28 mouse cellular contexts compared by ENCODE assay signal in genomic region chrX:151066071-151066666, GRCm38 (mm10). TPM values are rescaled to one million over a fixed set of nuclear protein-coding genes. Genes with fewer than 3 reads are reported as not detected.
DNase-seq lines count a peak whose midpoint lies in the region; ATAC-seq and TF ChIP-seq lines count a peak whose summit lies in the region.
"Had no signal": no experiment of that assay in that cellular context is flagged by ENCODE, and none has a peak within 500 bp of the region (broad histone marks: within the 10 kb centered on the region; RNA-seq: fewer than 3 reads in every experiment).

No protein-coding gene starts in this region.

- H3K9me3 ChIP-seq in MEL (replicated peaks; ENCODE audit: insufficient read depth, low read length), result no peaks in the 10 kb centered on the region
- no peaks in the 10 kb centered on the region for H3K9me3 ChIP-seq in hindbrain, embryonic 13.5 days
- H3K9me3 ChIP-seq: embryonic facial prominence, embryonic 12.5 days; hindbrain, embryonic 10.5 days; liver, embryonic 15.5 days; neural tube, embryonic 15.5 days had no signal

- 91% methylated on average over 7 of the region's 7 CpGs for WGBS in hindbrain, embryonic 13.5 days

- peaks cover 0 to 5% of the 10 kb centered on the region in 2 experiments; a peak in 2 of 4 replicates for H3K36me3 ChIP-seq in MEL (ENCODE audit: control insufficient read depth in 1 of 2, insufficient read depth in 2 of 2, low read length in 2 of 2)
- peaks cover 33% of the 10 kb centered on the region for H3K36me3 ChIP-seq in hindbrain, embryonic 13.5 days
- H3K36me3 ChIP-seq: liver, embryonic 15.5 days had no signal

- TF ChIP-seq EP300 in MEL (IDR thresholded peaks at IDR 0.05; ENCODE audit: low read depth in 1 of 2, low read length in 2 of 2), result peak; percentile 9 to 67; a peak in 2 of 4 replicates

- no peak overlapping the region for H3K9ac ChIP-seq in MEL (ENCODE audit: control insufficient read depth, low read depth, low read length, poor library complexity, severe bottlenecking)
- no peak overlapping the region for H3K9ac ChIP-seq in hindbrain, embryonic 13.5 days
- H3K9ac ChIP-seq: embryonic facial prominence, embryonic 12.5 days; liver, embryonic 15.5 days; lung, embryonic 14.5 days; neural tube, embryonic 15.5 days had no signal

- peak; percentile 37 to 49 for DNase-seq in cerebellum, postnatal 14 days
- no peak for DNase-seq in cerebellum, adult 18-20 months
- DNase-seq in MEL (ENCODE audit: low read depth, low spot score), result peak; percentile 18
- peak; percentile 76 for DNase-seq in adrenal gland, adult 2 months
- peak; percentile 73 to 78 for DNase-seq in adrenal gland, postnatal 36 days
- DNase-seq in gastrocnemius, postnatal 4 days (ENCODE audit: low spot score in 2 of 2), result no peak
- DNase-seq: cerebellum, adult 11 months; embryo, embryonic 11 days; gastrocnemius, postnatal 14 days; heart, postnatal 14 days; kidney, adult 8-10 months; kidney, postnatal 4 days; layer of hippocampus, adult 9-11 months; liver; lung, embryonic 14.5 days; lung, postnatal 14 days; midbrain, embryonic 14.5 days; thymus, postnatal 4 days had no signal

- H3K4me2 ChIP-seq in hindbrain, embryonic 13.5 days, result no peak overlapping the region
- H3K4me2 ChIP-seq: embryonic facial prominence, embryonic 12.5 days; liver, embryonic 15.5 days; lung, embryonic 14.5 days; neural tube, embryonic 15.5 days had no signal

- H3K27me3 ChIP-seq in MEL (ENCODE audit: control insufficient read depth in 1 of 2, insufficient read depth in 2 of 2, low read length in 2 of 2), result no peaks in the 10 kb centered on the region
- H3K27me3 ChIP-seq in hindbrain, embryonic 13.5 days, result no peaks in the 10 kb centered on the region
- H3K27me3 ChIP-seq: embryonic facial prominence, embryonic 12.5 days; neural tube, embryonic 15.5 days had no signal

- ATAC-seq in hindbrain, embryonic 13.5 days (ENCODE audit: low FRiP score), result no peak
- ATAC-seq: activated CD4-positive, CD25-positive, alpha-beta regulatory T cell, adult 4 months; CD4-positive, CD25-positive, alpha-beta regulatory T cell, adult 4 months; forebrain, embryonic 14.5 days; hindbrain, embryonic 16.5 days had no signal

- no peak for TF ChIP-seq CTCF in MEL (IDR thresholded peaks at IDR 0.05 in 2 of 3, conservative IDR thresholded peaks at IDR 0.05 in 1 of 3; ENCODE audit: control insufficient read depth in 1 of 3, insufficient read depth in 1 of 3, low read depth in 2 of 3, low read length in 3 of 3, poor library complexity in 1 of 3, severe bottlenecking in 1 of 3)

- no peak for TF ChIP-seq RAD21 in MEL (IDR thresholded peaks at IDR 0.05; ENCODE audit: low read depth, low read length)

- H3K27ac ChIP-seq in MEL (ENCODE audit: control insufficient read depth, low read depth, low read length), result no peak overlapping the region
- no peak overlapping the region for H3K27ac ChIP-seq in hindbrain, embryonic 13.5 days
- H3K27ac ChIP-seq: embryonic facial prominence, embryonic 12.5 days; hindbrain, embryonic 10.5 days; kidney, postnatal 0 days; liver, embryonic 15.5 days; neural tube, embryonic 15.5 days had no signal

- no peak for TF ChIP-seq POLR2A in MEL (IDR thresholded peaks at IDR 0.05; ENCODE audit: control insufficient read depth in 1 of 2, insufficient read depth in 1 of 2, low read depth in 1 of 2, low read length in 2 of 2, poor library complexity in 1 of 2)

- H3K79me2 ChIP-seq in MEL (ENCODE audit: control insufficient read depth, insufficient read depth, low read length, poor library complexity), result no peaks in the 10 kb centered on the region

- no peak overlapping the region for H3K4me3 ChIP-seq in MEL (ENCODE audit: control insufficient read depth in 1 of 2, insufficient read depth in 1 of 2, low read depth in 2 of 2, low read length in 2 of 2)
- no peak overlapping the region for H3K4me3 ChIP-seq in hindbrain, embryonic 13.5 days
- H3K4me3 ChIP-seq: embryonic facial prominence, embryonic 12.5 days; hindbrain, embryonic 10.5 days; liver, embryonic 15.5 days; neural tube, embryonic 15.5 days had no signal

- H3K4me1 ChIP-seq in MEL (ENCODE audit: control insufficient read depth in 1 of 2, insufficient read depth in 2 of 2, low read length in 2 of 2), result peaks cover 0 to 10% of the 10 kb centered on the region in 2 experiments; a peak in 3 of 4 replicates
- H3K4me1 ChIP-seq in hindbrain, embryonic 13.5 days (replicated peaks), result no peaks in the 10 kb centered on the region
- H3K4me1 ChIP-seq: embryonic facial prominence, embryonic 12.5 days; hindbrain, embryonic 10.5 days; liver, embryonic 15.5 days; neural tube, embryonic 15.5 days had no signal

TF ChIP-seq in MEL, 35 proteins besides CTCF, POLR2A, EP300 and RAD21:
- TF ChIP-seq GATA1 (IDR thresholded peaks at IDR 0.05; ENCODE audit: low read depth, low read length), result peak; percentile 78
- TF ChIP-seq TAL1 (IDR thresholded peaks at IDR 0.05; ENCODE audit: low read length), result no peak
- TF ChIP-seq CHD2 (IDR thresholded peaks at IDR 0.05; ENCODE audit: low read length), result no peak
- TF ChIP-seq MEF2A (IDR thresholded peaks at IDR 0.05; ENCODE audit: extremely low read depth, insufficient replicate concordance, low read depth, low read length, poor library complexity, severe bottlenecking), result no peak
- no peak for TF ChIP-seq HCFC1 (IDR thresholded peaks at IDR 0.05; ENCODE audit: low read depth, low read length)

RNA-seq across cellular contexts. Expression of gene Fgd1, which starts 20.2 kb away (rescaled TPM):
- 0.16 and 0.31 TPM in 2 replicates for total RNA-seq in MEL (2012; rRNA removed)
- polyA plus RNA-seq in MEL (2012; ENCODE audit: insufficient read depth in 1 of 2, insufficient read length in 2 of 2, low read depth in 1 of 2, low replicate concordance in 2 of 2, missing spikeins in 1 of 2), result under 1 TPM in 1 of 2 experiments, not detected in 1; 0.06 TPM
- 10 to 100 TPM; 11.8 to 24.2 TPM for total RNA-seq in adrenal gland, adult 2 months (2021)
- polyA plus RNA-seq in adrenal gland, adult 2 months (2012; rRNA removed), result 19.6 and 22.2 TPM in 2 replicates
- 10 to 100 TPM; 20.3 to 26.7 TPM for total RNA-seq in adrenal gland, postnatal 36 days (2021)
- 10 to 100 TPM; 19.2 to 20.4 TPM for total RNA-seq in gastrocnemius, postnatal 4 days (2021)
- 11.1 and 12.7 TPM in 2 replicates for polyA plus RNA-seq in hindbrain, embryonic 13.5 days (2015; fragmentation: Nextera tagmentation; extraction: Ambion mirVana)
- polyA plus RNA-seq: CD4-positive, CD25-positive, alpha-beta regulatory T cell, adult 4 months had no signal

RNA-seq across cellular contexts. Expression of gene Tsr2, which starts 30.2 kb away (rescaled TPM):
- total RNA-seq in MEL (2012; rRNA removed), result 56.2 and 61.9 TPM in 2 replicates
- 100 to 1,000 TPM; 106 to 143 TPM for polyA plus RNA-seq in MEL (2012; ENCODE audit: insufficient read depth in 1 of 2, insufficient read length in 2 of 2, low read depth in 1 of 2, low replicate concordance in 2 of 2, missing spikeins in 1 of 2)
- 10 to 100 TPM; 37.6 to 46.7 TPM for total RNA-seq in adrenal gland, adult 2 months (2021)
- polyA plus RNA-seq in adrenal gland, adult 2 months (2012; rRNA removed), result 2.9 and 3.3 TPM in 2 replicates
- total RNA-seq in adrenal gland, postnatal 36 days (2021), result 10 to 100 TPM; 40.0 to 46.2 TPM
- 10 to 100 TPM; 16.8 to 18.1 TPM for total RNA-seq in gastrocnemius, postnatal 4 days (2021)
- 31.6 and 33.3 TPM in 2 replicates for polyA plus RNA-seq in hindbrain, embryonic 13.5 days (2015; fragmentation: Nextera tagmentation; extraction: Ambion mirVana)

RNA-seq across cellular contexts. Expression of gene Gnl3l, which starts 49.0 kb away (rescaled TPM):
- 61.0 and 61.9 TPM in 2 replicates for total RNA-seq in MEL (2012; rRNA removed)
- polyA plus RNA-seq in MEL (2012; ENCODE audit: insufficient read depth in 1 of 2, insufficient read length in 2 of 2, low read depth in 1 of 2, low replicate concordance in 2 of 2, missing spikeins in 1 of 2), result 10 to 100 TPM; 44.3 to 49.6 TPM
- 10 to 100 TPM; 67.7 to 84.4 TPM for total RNA-seq in adrenal gland, adult 2 months (2021)
- polyA plus RNA-seq in adrenal gland, adult 2 months (2012; rRNA removed), result 6.3 and 7.7 TPM in 2 replicates
- total RNA-seq in adrenal gland, postnatal 36 days (2021), result 10 to 100 TPM; 74.1 to 76.4 TPM
- 10 to 100 TPM; 31.9 to 37.5 TPM for total RNA-seq in gastrocnemius, postnatal 4 days (2021)
- polyA plus RNA-seq in hindbrain, embryonic 13.5 days (2015; fragmentation: Nextera tagmentation; extraction: Ambion mirVana), result 81.7 and 85.0 TPM in 2 replicates

Comparison
In these comparisons a context has a peak if more than half of its experiments do, and no peak if none do; other contexts are left out.
1. DNase-seq: peak in cerebellum, postnatal 14 days (2 of 2), MEL (single experiment), adrenal gland, adult 2 months (single experiment) and adrenal gland, postnatal 36 days (2 of 2); none in cerebellum, adult 18-20 months (0 of 2) and gastrocnemius, postnatal 4 days (0 of 2).